Comparison of ENCODE assay signal across 12 mouse cellular contexts in genomic region chr5:62672736-62673436, GRCm38 (mm10).
DNase-seq lines count a peak whose midpoint lies in the region; ATAC-seq lines count a peak whose summit lies in the region.
"Had no signal": no experiment of that assay in that cellular context is flagged by ENCODE, and none has a peak within 500 bp of the region (broad histone marks: within the 10 kb centered on the region; RNA-seq: fewer than 3 reads in every experiment).

No protein-coding gene starts in this region.

- no peaks in the 10 kb centered on the region for H3K9me3 ChIP-seq in intestine, embryonic 14.5 days (ENCODE audit: control insufficient read depth, low read length)
- H3K9me3 ChIP-seq in intestine, embryonic 15.5 days = no peaks in the 10 kb centered on the region
- H3K9me3 ChIP-seq in forebrain, embryonic 16.5 days (ENCODE audit: control insufficient read depth, low read length) = no peaks in the 10 kb centered on the region
- no peaks in the 10 kb centered on the region for H3K9me3 ChIP-seq in midbrain, embryonic 11.5 days (ENCODE audit: control insufficient read depth, low read length)
- H3K9me3 ChIP-seq: embryonic facial prominence, embryonic 12.5 days had no signal

- 23% methylated on average over 9 of the region's 9 CpGs for whole genome bisulfite sequencing in intestine, embryonic 14.5 days
- WGBS in intestine, embryonic 15.5 days = 28% methylated on average over 9 of the region's 9 CpGs
- WGBS in forebrain, embryonic 16.5 days = 6% methylated on average over 9 of the region's 9 CpGs
- WGBS in midbrain, embryonic 11.5 days = 40% methylated on average over 9 of the region's 9 CpGs

- 0 out of 2 replicates have a peak overlapping the region, but pooled peaks have one; percentile 10 for H3K27ac ChIP-seq in intestine, embryonic 14.5 days (ENCODE audit: low read depth)
- H3K27ac ChIP-seq in intestine, embryonic 15.5 days = no peak overlapping the region
- H3K27ac ChIP-seq in forebrain, embryonic 16.5 days (ENCODE audit: low read length) = 0 out of 2 replicates have a peak overlapping the region, but pooled peaks have one; percentile 29
- no peak overlapping the region for H3K27ac ChIP-seq in midbrain, embryonic 11.5 days (ENCODE audit: low read depth, low read length)
- H3K27ac ChIP-seq: embryonic facial prominence, embryonic 12.5 days had no signal

- H3K27me3 ChIP-seq in intestine, embryonic 14.5 days (replicated peaks; ENCODE audit: control insufficient read depth, insufficient read depth, low read length) = no peaks in the 10 kb centered on the region
- no peaks in the 10 kb centered on the region for H3K27me3 ChIP-seq in intestine, embryonic 15.5 days (replicated peaks)
- H3K27me3 ChIP-seq in forebrain, embryonic 16.5 days (replicated peaks; ENCODE audit: control insufficient read depth, insufficient read depth, low read length) = no peaks in the 10 kb centered on the region
- H3K27me3 ChIP-seq in midbrain, embryonic 11.5 days (ENCODE audit: control insufficient read depth, insufficient read depth, low read length) = no peaks in the 10 kb centered on the region
- H3K27me3 ChIP-seq: embryonic facial prominence, embryonic 12.5 days; Patski had no signal

- no peak for DNase-seq in intestine, embryonic 14.5 days (ENCODE audit: low spot score)
- DNase-seq in brain, adult 2 months (ENCODE audit: low read depth, low spot score) = peak; percentile 39
- peak; percentile 85 for DNase-seq in midbrain, embryonic 11.5 days (ENCODE audit: low spot score, missing footprints)
- DNase-seq in urinary bladder, postnatal 25 days (ENCODE audit: low spot score) = no peak
- no peak for DNase-seq in urinary bladder, postnatal 10 days (ENCODE audit: low spot score)
- DNase-seq in natural killer cell, adult 2 months (ENCODE audit: low spot score in 2 of 2) = no peak
- DNase-seq: heart, adult 18-20 months had no signal

- no peaks in the 10 kb centered on the region for H3K36me3 ChIP-seq in intestine, embryonic 14.5 days (ENCODE audit: control insufficient read depth, insufficient read depth, low read length)
- no peaks in the 10 kb centered on the region for H3K36me3 ChIP-seq in intestine, embryonic 15.5 days
- H3K36me3 ChIP-seq in forebrain, embryonic 16.5 days (ENCODE audit: control insufficient read depth, insufficient read depth) = no peaks in the 10 kb centered on the region
- no peaks in the 10 kb centered on the region for H3K36me3 ChIP-seq in midbrain, embryonic 11.5 days (ENCODE audit: control insufficient read depth, insufficient read depth, low read length)
- H3K36me3 ChIP-seq: embryonic facial prominence, embryonic 12.5 days had no signal

- peaks cover 5% of the 10 kb centered on the region; the same call in 1 of the 2 replicates for H3K4me1 ChIP-seq in intestine, embryonic 14.5 days (replicated peaks; ENCODE audit: control insufficient read depth, insufficient read depth, low read length)
- H3K4me1 ChIP-seq in intestine, embryonic 15.5 days (replicated peaks) = no peaks in the 10 kb centered on the region
- peaks cover 7% of the 10 kb centered on the region for H3K4me1 ChIP-seq in forebrain, embryonic 16.5 days (replicated peaks; ENCODE audit: control insufficient read depth, insufficient read depth, low read length)
- H3K4me1 ChIP-seq in midbrain, embryonic 11.5 days (ENCODE audit: control insufficient read depth, insufficient read depth, low read length) = peaks cover 4% of the 10 kb centered on the region; the same call in 1 of the 2 replicates
- H3K4me1 ChIP-seq: embryonic facial prominence, embryonic 12.5 days had no signal

- ATAC-seq in intestine, embryonic 14.5 days (replicated peaks; ENCODE audit: low FRiP score, low TSS enrichment, low read depth) = no peak
- no peak for ATAC-seq in intestine, embryonic 15.5 days
- peak; percentile 71 for ATAC-seq in forebrain, embryonic 16.5 days
- ATAC-seq in midbrain, embryonic 11.5 days (ENCODE audit: low FRiP score) = peak; percentile 77
- ATAC-seq: lung, postnatal 0 days; Patski had no signal

- H3K4me3 ChIP-seq in intestine, embryonic 14.5 days (ENCODE audit: low read depth, low read length) = no peak overlapping the region
- H3K4me3 ChIP-seq in intestine, embryonic 15.5 days (replicated peaks) = no peak overlapping the region
- H3K4me3 ChIP-seq in forebrain, embryonic 16.5 days (replicated peaks; ENCODE audit: low read length) = no peak overlapping the region
- H3K4me3 ChIP-seq in midbrain, embryonic 11.5 days (ENCODE audit: low read depth, low read length) = no peak overlapping the region
- H3K4me3 ChIP-seq: embryonic facial prominence, embryonic 12.5 days had no signal

- H3K4me2 ChIP-seq in intestine, embryonic 14.5 days (ENCODE audit: low read length) = 0 out of 2 replicates have a peak overlapping the region, but pooled peaks have one; percentile 16
- H3K4me2 ChIP-seq in intestine, embryonic 15.5 days (replicated peaks) = no peak overlapping the region; the same call in 1 of the 2 replicates
- peak overlapping the region; percentile 27 for H3K4me2 ChIP-seq in forebrain, embryonic 16.5 days (ENCODE audit: low read length)
- no peak overlapping the region; the same call in 1 of the 2 replicates for H3K4me2 ChIP-seq in midbrain, embryonic 11.5 days
- H3K4me2 ChIP-seq: embryonic facial prominence, embryonic 12.5 days had no signal

- H3K9ac ChIP-seq in intestine, embryonic 14.5 days (ENCODE audit: low read length) = no peak overlapping the region
- no peak overlapping the region for H3K9ac ChIP-seq in intestine, embryonic 15.5 days
- H3K9ac ChIP-seq in forebrain, embryonic 16.5 days (replicated peaks; ENCODE audit: low read depth, low read length) = 0 out of 2 replicates have a peak overlapping the region, but pooled peaks have one; percentile 2
- peak overlapping the region; percentile 20; the same call in 1 of the 2 replicates for H3K9ac ChIP-seq in midbrain, embryonic 11.5 days (ENCODE audit: low read length)
- H3K9ac ChIP-seq: embryonic facial prominence, embryonic 12.5 days had no signal

Comparison
In these comparisons a context has a peak if more than half of its experiments do, and no peak if none do; other contexts are left out.
1. H3K27ac ChIP-seq: peak in intestine, embryonic 14.5 days (single experiment) and forebrain, embryonic 16.5 days (single experiment); none in intestine, embryonic 15.5 days (single experiment) and midbrain, embryonic 11.5 days (single experiment).
2. H3K4me2 ChIP-seq: peak in intestine, embryonic 14.5 days (single experiment) and forebrain, embryonic 16.5 days (single experiment); none in intestine, embryonic 15.5 days (single experiment) and midbrain, embryonic 11.5 days (single experiment).
3. ATAC-seq: peak in forebrain, embryonic 16.5 days (single experiment) and midbrain, embryonic 11.5 days (single experiment); none in intestine, embryonic 14.5 days (single experiment) and intestine, embryonic 15.5 days (single experiment).
4. DNase-seq: peak in brain, adult 2 months (single experiment) and midbrain, embryonic 11.5 days (single experiment); none in intestine, embryonic 14.5 days (single experiment), urinary bladder, postnatal 25 days (single experiment), urinary bladder, postnatal 10 days (single experiment) and natural killer cell, adult 2 months (0 of 2).
5. H3K9ac ChIP-seq: peak in forebrain, embryonic 16.5 days (single experiment) and midbrain, embryonic 11.5 days (single experiment); none in intestine, embryonic 14.5 days (single experiment) and intestine, embryonic 15.5 days (single experiment).